Mouse (Mus musculus) G1E (cell line): ENCODE results near the gene Frzb. TPM values are rescaled to one million over a fixed set of nuclear protein-coding genes. Genes with fewer than 3 reads are reported as not detected.

Experiments
- ATAC-seq: 2 replicates; pipeline ENCODE4 v1.8.0; 2016; ENCODE audit warnings: mild to moderate bottlenecking; ENCODE audit not compliant: insufficient number of reproducible peaks, poor library complexity, low FRiP score, severe bottlenecking; ENCODE audit errors: extremely low read depth
- DNase-seq: peaks from one replicate; pipeline ENCODE4 v3.0.0; 2012; ENCODE audit warnings: low spot score
- H3K27me3 ChIP-seq: 2 replicates; pipeline ENCODE4 v1.6.1; 2012; ENCODE audit warnings: mild to moderate bottlenecking, low read length, inconsistent platforms; ENCODE audit not compliant: insufficient read depth
- H3K36me3 ChIP-seq: replicated peaks from 2 replicates; pipeline ENCODE3; 2012; ENCODE audit warnings: mild to moderate bottlenecking, inconsistent platforms
- H3K4me1 ChIP-seq: 2 replicates; pipeline ENCODE4 v1.6.1; 2012; ENCODE audit warnings: low read depth, low read length, inconsistent platforms, mixed read lengths; ENCODE audit not compliant: insufficient read depth
- H3K4me3 ChIP-seq: 2 replicates; pipeline ENCODE4 v1.5.1; 2012; ENCODE audit warnings: low read depth, mild to moderate bottlenecking, inconsistent platforms, low read length, moderate library complexity, mixed read lengths
- H3K9me3 ChIP-seq: replicated peaks from 2 replicates; pipeline ENCODE4 v1.6.1; 2012; ENCODE audit warnings: inconsistent platforms
- CTCF ChIP-seq: IDR thresholded peaks from 2 replicates; pipeline ENCODE4 v1.5.1; 2012; ENCODE audit warnings: low read depth, low read length, inconsistent platforms, mixed read lengths
- GATA1 ChIP-seq: IDR thresholded peaks from 2 replicates; pipeline ENCODE4 v1.6.1; 2012; ENCODE audit warnings: borderline replicate concordance, low read length, inconsistent platforms, mixed read lengths
- GATA2 ChIP-seq: IDR thresholded peaks from 2 replicates; pipeline ENCODE4 v1.6.1; 2012; ENCODE audit warnings: low read depth, low read length, inconsistent platforms, borderline replicate concordance
- POLR2AphosphoS5 ChIP-seq: IDR thresholded peaks from 2 replicates; pipeline ENCODE4 v1.6.1; 2012; ENCODE audit warnings: low read depth, low read length, inconsistent platforms; ENCODE audit not compliant: insufficient replicate concordance
- TAL1 ChIP-seq: conservative IDR thresholded peaks from 2 replicates; pipeline ENCODE4 v1.6.1; 2012; ENCODE audit warnings: low read depth, low read length, inconsistent platforms, mixed read lengths
- polyA plus RNA-seq: library from polyadenylated mRNA; stranded (reverse); fragments of >175 nt; gene quantifications from 2 replicates; pipeline ENCODE4 v1.2.3, GENCODE M21; 2012
- total RNA-seq, 2 experiments: library from RNA; stranded (forward) in 1 of 2; stranded (reverse) in 1 of 2; fragments of 200-1000 nt in 1 of 2; fragments of >200 nt in 1 of 2; fragmentation: Nextera tagmentation in 1 of 2; gene quantifications; 2 replicates each; pipeline ENCODE4 v1.2.3; 2014 to 2017

Frzb gene
- total and polyA plus RNA-seq, 3 experiments = 0.02 to 0.05 TPM; not detected in 1

- H3K9me3 ChIP-seq = no peaks in the 10 kb centered on the region
- H3K4me3 ChIP-seq = no peak overlapping the region
- H3K4me1 ChIP-seq = no peaks in the 10 kb centered on the region
- no peak for ATAC-seq
- H3K36me3 ChIP-seq = no peaks in the 10 kb centered on the region
- no peak for TF ChIP-seq GATA2
- TF ChIP-seq CTCF = no peak
- no peak for TF ChIP-seq GATA1
- TF ChIP-seq POLR2AphosphoS5 = no peak
- TF ChIP-seq TAL1 = no peak
- H3K27me3 ChIP-seq = no peaks in the 10 kb centered on the region
- DNase-seq = no peak
Observed at GRCm38 (mm10) chr2:80461827-80462226, 14.4 kb upstream of the Frzb start.

DNA sequence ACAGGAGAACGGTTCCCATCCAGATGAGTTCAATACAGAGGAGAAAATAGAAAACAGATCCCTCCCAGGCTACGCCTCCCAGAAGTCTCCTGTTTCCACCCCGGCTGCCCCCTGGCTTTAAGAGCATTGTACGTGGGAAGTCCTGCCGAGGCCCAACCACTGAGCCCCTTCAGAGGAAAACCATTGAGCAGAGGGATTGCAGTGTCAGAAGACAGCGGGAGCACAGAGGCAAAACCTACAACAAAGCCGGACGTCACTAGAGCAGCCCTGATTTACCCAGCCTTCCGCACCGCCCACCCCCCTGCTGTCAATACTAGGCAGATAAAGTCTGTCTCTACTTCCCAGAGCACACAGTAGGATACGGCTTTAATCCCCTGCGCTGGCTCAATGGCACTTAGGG, 806 bp upstream of the Frzb start:
- H3K27me3 ChIP-seq = peaks cover 23% of the 10 kb centered on the region
- TF ChIP-seq GATA2 = no peak
- TF ChIP-seq TAL1 = no peak
- TF ChIP-seq POLR2AphosphoS5 = no peak
- no peak for TF ChIP-seq GATA1
- TF ChIP-seq CTCF = no peak
- H3K4me1 ChIP-seq = peaks cover 11% of the 10 kb centered on the region
- H3K9me3 ChIP-seq = no peaks in the 10 kb centered on the region
- DNase-seq = no peak
- no peak for ATAC-seq
- no peaks in the 10 kb centered on the region for H3K36me3 ChIP-seq
- no peak overlapping the region for H3K4me3 ChIP-seq

GRCm38 (mm10) chr2:80446308-80447151, 895 bp downstream of the Frzb start:
- TF ChIP-seq TAL1 = no peak
- TF ChIP-seq CTCF = no peak
- no peak for TF ChIP-seq POLR2AphosphoS5
- no peak for TF ChIP-seq GATA2
- TF ChIP-seq GATA1 = no peak
- ATAC-seq (no peak), DNase-seq (no peak)
- no peaks in the 10 kb centered on the region for H3K9me3 ChIP-seq
- H3K36me3 ChIP-seq = no peaks in the 10 kb centered on the region
- peaks cover 11% of the 10 kb centered on the region for H3K4me1 ChIP-seq
- no peak overlapping the region for H3K4me3 ChIP-seq
- H3K27me3 ChIP-seq = peaks cover 23% of the 10 kb centered on the region

- H3K27me3 ChIP-seq = peaks cover 23% of the 10 kb centered on the region
- no peak for ATAC-seq
- peaks cover 11% of the 10 kb centered on the region for H3K4me1 ChIP-seq
- DNase-seq = no peak
- no peak for TF ChIP-seq CTCF
- no peak for TF ChIP-seq TAL1
- TF ChIP-seq POLR2AphosphoS5 = no peak
- no peak for TF ChIP-seq GATA1
- no peak for TF ChIP-seq GATA2
- no peak overlapping the region for H3K4me3 ChIP-seq
- no peaks in the 10 kb centered on the region for H3K36me3 ChIP-seq
- H3K9me3 ChIP-seq = no peaks in the 10 kb centered on the region
Observed at GRCm38 (mm10) chr2:80445926-80446307, 1.5 kb downstream of the Frzb start.

GRCm38 (mm10) chr2:80445491-80445890, 1.9 kb downstream of the Frzb start:
- Histone ChIP-seq H3K27me3 (peaks cover 23% of the 10 kb centered on the region), H3K9me3 (no peaks in the 10 kb centered on the region), H3K4me1 (peaks cover 11% of the 10 kb centered on the region), H3K4me3 (no peak overlapping the region), H3K36me3 (no peaks in the 10 kb centered on the region)
- no peak for DNase-seq
- no peak for ATAC-seq
- TF ChIP-seq GATA1 (no peak), TAL1 (no peak), POLR2AphosphoS5 (no peak)

GRCm38 (mm10) chr2:80444418-80445365, 2.7 kb downstream of the Frzb start:
- Histone ChIP-seq H3K4me3 (no peak overlapping the region), H3K36me3 (no peaks in the 10 kb centered on the region), H3K4me1 (peaks cover 11% of the 10 kb centered on the region), H3K27me3 (peaks cover 23% of the 10 kb centered on the region), H3K9me3 (no peaks in the 10 kb centered on the region)
- ATAC-seq (no peak), DNase-seq (no peak)
- no peak for TF ChIP-seq POLR2AphosphoS5
- TF ChIP-seq GATA2 = no peak
- TF ChIP-seq GATA1 = no peak
- TF ChIP-seq TAL1 = no peak
- TF ChIP-seq CTCF = no peak
